Mouse (Mus musculus) kidney, adult 2 months (tissue): Measurements from ENCODE around the gene Gm42669.

Experiments
- CTCF ChIP-seq: fragments of 200-500 bp; conservative IDR thresholded peaks from 2 replicates; pipeline ENCODE4 v1.5.1; 2011; ENCODE audit warnings: low read depth, mild to moderate bottlenecking, control low read depth, low read length, moderate library complexity, mixed read lengths; ENCODE audit not compliant: insufficient read depth, insufficient read length
- POLR2A ChIP-seq: fragments of 200-500 bp; IDR thresholded peaks from one replicate; pipeline ENCODE4 v1.6.1; 2011; ENCODE audit warnings: low read depth, low read length, control low read depth

- TF ChIP-seq POLR2A (no peak), CTCF (no peak)
Measured at GRCm38 (mm10) chr5:107466501-107466900, 40.9 kb upstream of the Gm42669 start.
